Mouse (Mus musculus) brain, embryonic 14.5 days (tissue): ENCODE results near the gene Taco1.

Source experiments
- CTCF ChIP-seq: fragments of 200-500 bp; IDR thresholded peaks from 2 replicates; pipeline ENCODE4 v1.5.1; 2012; ENCODE audit warnings: inconsistent platforms, mild to moderate bottlenecking, moderate library complexity, borderline replicate concordance; ENCODE audit not compliant: insufficient read depth, insufficient read length; ENCODE audit errors: extremely low read depth
- POLR2A ChIP-seq: fragments of 200-500 bp; IDR thresholded peaks from 2 replicates; pipeline ENCODE4 v1.6.1; 2012; ENCODE audit warnings: mild to moderate bottlenecking, inconsistent platforms, borderline replicate concordance; ENCODE audit not compliant: poor library complexity, insufficient read depth, insufficient read length, severe bottlenecking; ENCODE audit errors: extremely low read depth

GRCm38 (mm10) chr11:106027607-106028006, 38.3 kb upstream of the Taco1 start:
- no peak for TF ChIP-seq POLR2A
- TF ChIP-seq CTCF: no peak
